Mouse (Mus musculus) liver, embryonic 16.5 days (tissue): Measurements from ENCODE around the gene Agpat3. TPM values are rescaled to one million over a fixed set of nuclear protein-coding genes. Genes with fewer than 3 reads are reported as not detected.

Experiments
- ATAC-seq: fragments of 200-750 bp; cut with Nextera tagmentation; 2 replicates; pipeline ENCODE4 v1.8.0; 2017; ENCODE audit warnings: low read depth, mild to moderate bottlenecking, moderate number of reproducible peaks, moderate library complexity
- H3K27ac ChIP-seq: fragments of 300-500 bp; sonication (generic); 2 replicates; pipeline ENCODE4 v1.5.1; 2014; ENCODE audit warnings: mild to moderate bottlenecking, low read length
- H3K27me3 ChIP-seq: fragments of 300-500 bp; sonication (generic); 2 replicates; pipeline ENCODE4 v1.6.1; 2014; ENCODE audit warnings: low read depth, low read length, mixed read lengths; ENCODE audit not compliant: control insufficient read depth, insufficient read depth
- H3K36me3 ChIP-seq: fragments of 300-500 bp; sonication (generic); 2 replicates; pipeline ENCODE4 v1.6.1; 2014; ENCODE audit warnings: mild to moderate bottlenecking; ENCODE audit not compliant: control insufficient read depth, insufficient read depth
- H3K4me1 ChIP-seq: fragments of 300-500 bp; sonication (generic); 2 replicates; pipeline ENCODE4 v1.6.1; 2014; ENCODE audit warnings: low read depth, low read length, mixed read lengths; ENCODE audit not compliant: control insufficient read depth
- H3K4me2 ChIP-seq: fragments of 300-500 bp; sonication (generic); 2 replicates; pipeline ENCODE4 v1.6.1; 2014; ENCODE audit warnings: low read depth, low read length, mixed read lengths
- H3K4me3 ChIP-seq: fragments of 300-500 bp; sonication (generic); 2 replicates; pipeline ENCODE4 v1.5.1; 2014; ENCODE audit warnings: low read depth, mild to moderate bottlenecking, low read length
- H3K9ac ChIP-seq: fragments of 300-500 bp; sonication (generic); 2 replicates; pipeline ENCODE4 v1.6.1; 2014; ENCODE audit warnings: low read depth, low read length
- H3K9me3 ChIP-seq: fragments of 300-500 bp; sonication (generic); replicated peaks from 2 replicates; pipeline ENCODE4 v1.6.1; 2016; ENCODE audit warnings: low read length; ENCODE audit not compliant: control insufficient read depth
- WGBS: fragments of 180-500 bp; shearing (Covaris S2); extraction: QIAGEN DNeasy Blood & Tissue Kit; methylation state at CpG from one replicate; pipeline ENCODE4 v1.1.7; 2014; ENCODE audit not compliant: insufficient replicate concordance; 5-methylcytosine and 5-hydroxymethylcytosine counted together
- polyA plus RNA-seq: library from polyadenylated mRNA; unstranded; fragments of >200 nt; fragmentation: Nextera tagmentation; extraction: Ambion mirVana; gene quantifications from 2 replicates; pipeline ENCODE4 v1.2.1, GENCODE M21; 2015

Gene Agpat3
- polyA plus RNA-seq, 1 experiment from 2014 or later, result 26.8 TPM

- Histone ChIP-seq H3K36me3 (no peaks in the 10 kb centered on the region), H3K9me3 (no peaks in the 10 kb centered on the region), H3K4me2 (no peak overlapping the region), H3K4me3 (no peak overlapping the region), H3K4me1 (peaks cover 9% of the 10 kb centered on the region; the same call in 1 of the 2 replicates), H3K27me3 (peaks cover 4% of the 10 kb centered on the region), H3K9ac (no peak overlapping the region), H3K27ac (no peak overlapping the region)
- 54% methylated on average over 4 of the region's 4 CpGs for WGBS
- peak; percentile 62; the same call in 1 of the 2 replicates for ATAC-seq
These were observed 96.6 kb downstream of the Agpat3 start for GRCm38 (mm10) chr10:78255646-78256059.

DNA sequence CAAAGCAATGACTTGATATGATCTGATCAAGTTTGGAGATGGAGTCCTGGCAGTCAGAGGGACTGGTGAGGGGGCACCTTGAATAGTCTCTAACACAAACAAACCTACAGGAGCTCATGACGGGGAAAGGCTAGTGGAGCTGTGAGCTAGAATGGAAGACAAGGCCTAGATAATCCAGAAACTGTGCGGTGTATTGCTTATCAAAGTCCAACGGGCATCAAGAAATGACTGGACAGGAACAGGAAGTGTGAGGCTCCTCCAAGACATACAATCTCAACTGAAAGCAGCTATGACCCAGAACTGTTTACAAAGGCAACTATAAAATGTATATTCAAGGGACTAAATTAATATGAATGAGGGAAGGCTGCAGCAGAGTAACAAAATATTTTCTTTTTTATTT lies 105.1 kb downstream of the Agpat3 start:
- Histone ChIP-seq H3K27me3 (no peaks in the 10 kb centered on the region), H3K36me3 (no peaks in the 10 kb centered on the region), H3K4me1 (peaks cover 25% of the 10 kb centered on the region), H3K27ac (peak overlapping the region; percentile 18; the same call in 1 of the 2 replicates), H3K4me3 (no peak overlapping the region), H3K9ac (no peak overlapping the region), H3K9me3 (no peaks in the 10 kb centered on the region), H3K4me2 (no peak overlapping the region)
- WGBS, result 18% methylated on average over 3 of the region's 3 CpGs
- ATAC-seq, result no peak

GRCm38 (mm10) chr10:78246725-78247124 lies 105.6 kb downstream of the Agpat3 start:
- Histone ChIP-seq H3K36me3 (no peaks in the 10 kb centered on the region), H3K4me3 (no peak overlapping the region), H3K4me2 (no peak overlapping the region), H3K9ac (no peak overlapping the region), H3K27ac (peak overlapping the region; percentile 18; the same call in 1 of the 2 replicates), H3K27me3 (no peaks in the 10 kb centered on the region), H3K4me1 (peaks cover 28% of the 10 kb centered on the region), H3K9me3 (no peaks in the 10 kb centered on the region)
- WGBS, result 45% methylated on average over 4 of the region's 4 CpGs
- no peak for ATAC-seq

- peak overlapping the region; percentile 99 for H3K4me2 ChIP-seq
- no peaks in the 10 kb centered on the region for H3K36me3 ChIP-seq
- H3K4me1 ChIP-seq, result peaks cover 30% of the 10 kb centered on the region
- 11% methylated on average over 7 of the region's 7 CpGs for WGBS
- 0 out of 2 replicates have a peak, but pooled peaks have one; percentile 0 for ATAC-seq
- H3K9me3 ChIP-seq, result no peaks in the 10 kb centered on the region
- H3K27ac ChIP-seq, result peak overlapping the region; percentile 91
- H3K9ac ChIP-seq, result peak overlapping the region; percentile 89
- no peaks in the 10 kb centered on the region for H3K27me3 ChIP-seq
- H3K4me3 ChIP-seq, result peak overlapping the region; percentile 82
These were observed 107.1 kb downstream of the Agpat3 start for GRCm38 (mm10) chr10:78245225-78245547.

- peaks cover 30% of the 10 kb centered on the region for H3K4me1 ChIP-seq
- peak; percentile 97 for ATAC-seq
- under 1% methylated on average over 60 of the region's 74 CpGs for WGBS
These were observed 107.7 kb downstream of the Agpat3 start, which contains the start of gene Trappc10 for GRCm38 (mm10) chr10:78244438-78245224. Gene Trappc10, minus strand, starts transcription at chr10:78244641.

GRCm38 (mm10) chr10:78244058-78244437 lies 108.2 kb downstream of the Agpat3 start:
- peak; percentile 63 for ATAC-seq
- WGBS, result under 1% methylated on average over 33 of the region's 33 CpGs
- H3K4me2 ChIP-seq, result peak overlapping the region; percentile 99
- peak overlapping the region; percentile 78 for H3K27ac ChIP-seq
- no peaks in the 10 kb centered on the region for H3K27me3 ChIP-seq
- H3K36me3 ChIP-seq, result no peaks in the 10 kb centered on the region
- peak overlapping the region; percentile 89 for H3K9ac ChIP-seq
- peak overlapping the region; percentile 82 for H3K4me3 ChIP-seq
- H3K9me3 ChIP-seq, result no peaks in the 10 kb centered on the region
- peaks cover 34% of the 10 kb centered on the region for H3K4me1 ChIP-seq

More at GRCm38 (mm10) chr10:78244438-78245224, 107.7 kb downstream of the Agpat3 start, which contains the start of gene Trappc10:
- Histone ChIP-seq H3K4me2 (peak within 1 kb of the TSS; percentile 99), H3K4me3 (peak within 1 kb of the TSS; percentile 82), H3K9ac (peak within 1 kb of the TSS; percentile 89), H3K36me3 (no peaks in the 10 kb centered on the region), H3K27me3 (no peaks in the 10 kb centered on the region), H3K9me3 (no peaks in the 10 kb centered on the region), H3K27ac (peak within 1 kb of the TSS; percentile 91)

DNA sequence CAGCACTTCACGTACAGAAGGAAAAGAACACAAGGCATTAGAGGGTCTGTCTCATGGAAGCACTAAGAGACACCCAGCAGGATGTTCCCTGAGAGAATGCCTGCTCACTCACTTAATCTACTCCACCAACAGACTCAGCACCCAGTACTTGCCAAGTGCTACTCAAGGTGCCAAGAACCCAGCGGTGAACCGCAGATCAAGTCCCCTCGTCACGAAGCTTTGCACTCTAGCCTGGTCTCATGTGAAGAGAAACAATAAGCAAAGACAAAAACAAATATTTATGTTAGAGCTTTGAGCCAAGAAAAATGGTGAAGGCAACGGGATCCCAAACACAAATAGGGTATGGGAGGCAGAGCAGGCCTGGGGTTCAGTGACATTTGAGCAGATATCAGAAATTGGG lies 113.4 kb downstream of the Agpat3 start:
- Histone ChIP-seq H3K27ac (peak overlapping the region; percentile 21; the same call in 1 of the 2 replicates), H3K4me1 (peaks cover 64% of the 10 kb centered on the region), H3K4me2 (no peak overlapping the region), H3K27me3 (no peaks in the 10 kb centered on the region), H3K9ac (no peak overlapping the region), H3K36me3 (no peaks in the 10 kb centered on the region), H3K4me3 (no peak overlapping the region), H3K9me3 (no peaks in the 10 kb centered on the region)
- ATAC-seq, result no peak
- WGBS, result 85% methylated on average over 6 of the region's 6 CpGs

DNA sequence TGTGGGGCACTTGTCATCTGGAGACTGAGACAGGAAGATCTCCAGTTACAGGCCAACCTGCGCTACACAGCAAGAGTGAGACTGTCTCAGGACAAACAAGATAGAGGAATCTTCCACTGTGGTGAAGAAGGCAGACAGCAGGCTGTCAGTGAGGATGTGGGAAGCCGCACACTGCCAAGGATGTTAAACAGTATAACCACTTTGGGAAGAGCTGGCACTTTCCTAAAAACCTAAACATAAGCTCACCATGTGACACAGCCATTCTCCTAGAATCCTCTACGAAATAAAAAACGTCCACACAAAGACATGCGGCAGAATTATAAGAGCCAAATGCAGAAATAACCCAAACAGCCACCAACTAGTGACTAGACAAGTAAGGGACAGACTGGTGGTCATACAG lies 114.0 kb downstream of the Agpat3 start:
- Histone ChIP-seq H3K27ac (peak overlapping the region; percentile 21), H3K4me1 (peaks cover 66% of the 10 kb centered on the region), H3K4me3 (no peak overlapping the region), H3K9me3 (no peaks in the 10 kb centered on the region), H3K9ac (no peak overlapping the region), H3K4me2 (no peak overlapping the region), H3K36me3 (no peaks in the 10 kb centered on the region), H3K27me3 (no peaks in the 10 kb centered on the region)
- 0 out of 2 replicates have a peak, but pooled peaks have one; percentile 17 for ATAC-seq
- 80% methylated on average over 5 of the region's 5 CpGs for WGBS

GRCm38 (mm10) chr10:78237809-78238208 lies 114.5 kb downstream of the Agpat3 start:
- Histone ChIP-seq H3K36me3 (no peaks in the 10 kb centered on the region), H3K4me3 (no peak overlapping the region), H3K4me2 (peak overlapping the region; percentile 32), H3K27ac (peak overlapping the region; percentile 28; the same call in 1 of the 2 replicates), H3K27me3 (no peaks in the 10 kb centered on the region), H3K4me1 (peaks cover 66% of the 10 kb centered on the region), H3K9me3 (no peaks in the 10 kb centered on the region), H3K9ac (no peak overlapping the region)
- ATAC-seq, result peak; percentile 85
- WGBS, result 35% methylated on average over 6 of the region's 6 CpGs
